Mouse (Mus musculus) yolk sac, embryonic 10.5 days (tissue): ENCODE data around the gene Bnip3.

Source experiments
- DNase-seq: peaks from one replicate; pipeline ENCODE4 v3.0.0-alpha.2; 2017; ENCODE audit warnings: low spot score

Bnip3 gene

DNA sequence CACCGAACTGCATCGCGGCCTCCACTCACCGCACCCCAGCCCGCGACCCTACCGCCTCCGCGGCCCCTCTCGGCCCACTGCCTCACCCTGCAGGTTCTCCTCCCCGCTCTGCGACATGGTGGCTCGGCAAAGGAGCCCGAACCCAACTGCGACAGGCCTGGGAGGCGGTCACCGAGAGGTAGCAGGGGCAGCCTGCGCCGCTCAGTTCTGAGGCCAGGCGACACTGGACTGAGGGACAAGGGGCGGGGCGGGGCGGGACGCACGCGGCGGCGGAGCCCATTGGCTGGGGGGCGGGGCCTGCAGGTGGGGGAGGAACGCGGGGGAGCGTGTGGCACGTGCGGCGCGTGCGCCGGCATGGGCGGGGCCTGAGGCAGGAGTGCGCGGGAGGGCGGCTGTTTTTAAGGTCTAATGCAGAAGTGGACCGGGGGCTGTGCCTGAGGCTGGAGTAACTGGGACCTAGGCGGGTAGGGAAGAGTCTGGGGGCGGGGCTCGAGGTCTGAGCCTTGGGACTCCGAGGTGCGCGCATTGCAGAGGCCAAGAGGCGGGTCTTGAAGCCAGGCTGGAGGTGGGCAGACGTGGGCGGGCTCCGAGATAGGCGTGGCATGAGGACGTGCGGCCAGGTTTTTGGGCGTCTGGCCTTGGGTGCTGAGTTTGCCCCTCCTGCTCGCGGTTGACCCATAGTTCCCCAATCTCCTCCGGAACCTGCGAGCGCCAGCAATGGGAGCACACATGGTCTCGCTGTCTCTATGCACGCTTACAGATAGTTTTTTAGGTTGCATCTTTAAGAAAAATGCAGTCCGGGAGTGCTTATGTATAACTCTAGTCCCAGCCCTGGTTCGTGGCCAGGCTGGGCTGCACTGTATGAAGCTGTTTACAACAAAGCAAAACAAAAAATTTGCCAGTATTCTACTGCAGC is at the start of gene Bnip3:
Gene Bnip3 (minus strand): TSS at position 243 of the 916 bp plus-strand sequence.
- DNase-seq: peak; percentile 98

DNA sequence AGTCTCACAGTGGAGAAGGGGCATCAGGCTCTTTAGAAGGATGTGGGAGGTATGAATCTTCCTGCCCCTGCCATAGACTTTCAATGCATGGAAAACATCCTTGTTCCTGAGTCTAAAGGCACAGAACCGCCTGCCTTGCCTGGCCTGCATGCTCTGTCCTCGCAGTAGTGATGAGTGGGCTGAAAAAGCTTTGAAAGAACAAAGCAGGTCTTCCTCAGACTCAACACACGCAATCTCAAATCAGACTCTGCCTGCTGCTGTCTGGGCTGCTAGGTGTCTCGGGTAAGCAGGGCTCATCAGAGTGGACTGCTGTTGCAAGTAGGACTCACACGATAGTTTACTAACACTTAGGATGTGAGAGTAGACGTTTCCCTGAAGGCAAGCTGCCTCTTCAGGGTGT is 47.8 kb upstream of the Bnip3 start:
- DNase-seq: no peak

DNA sequence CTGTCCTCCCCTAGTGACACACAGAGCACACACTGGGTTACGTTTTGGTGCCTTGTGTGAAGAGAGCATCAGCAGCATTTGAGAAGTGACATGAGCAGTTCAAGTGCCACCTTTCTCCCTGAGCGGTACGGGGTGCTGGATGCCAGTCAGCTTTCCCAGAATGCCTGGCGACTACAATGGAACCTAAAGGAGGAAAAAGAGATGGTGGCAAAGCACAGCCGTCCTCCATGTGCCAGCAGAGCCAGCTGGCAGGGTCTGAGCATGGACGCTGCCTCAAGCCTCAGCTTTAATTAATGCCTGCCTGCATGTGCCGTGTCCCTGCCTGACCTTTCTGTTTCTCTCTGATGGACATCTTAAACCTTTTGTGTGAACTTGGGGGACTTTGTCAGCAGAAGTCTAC is 46.5 kb upstream of the Bnip3 start:
- no peak for DNase-seq

DNA sequence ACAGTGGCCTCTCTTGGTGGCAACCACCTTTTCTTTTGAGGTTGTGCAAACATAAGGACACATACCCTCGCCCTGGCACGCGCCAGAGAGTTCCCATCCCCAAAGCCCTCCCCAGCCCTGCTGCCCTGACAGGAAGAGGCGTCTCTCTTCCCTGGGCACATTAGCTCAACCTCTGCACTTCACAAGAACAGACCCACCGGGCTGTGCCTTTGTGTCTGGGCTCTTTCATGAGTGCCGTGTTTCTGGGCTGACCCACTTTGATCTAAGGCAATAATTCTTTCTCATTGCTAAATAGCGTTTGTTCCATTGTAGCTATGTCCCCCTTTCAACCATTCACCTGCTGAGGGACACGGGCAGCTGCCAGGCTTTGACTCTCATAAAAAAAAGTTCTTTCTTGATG is 39.0 kb upstream of the Bnip3 start:
- no peak for DNase-seq

DNA sequence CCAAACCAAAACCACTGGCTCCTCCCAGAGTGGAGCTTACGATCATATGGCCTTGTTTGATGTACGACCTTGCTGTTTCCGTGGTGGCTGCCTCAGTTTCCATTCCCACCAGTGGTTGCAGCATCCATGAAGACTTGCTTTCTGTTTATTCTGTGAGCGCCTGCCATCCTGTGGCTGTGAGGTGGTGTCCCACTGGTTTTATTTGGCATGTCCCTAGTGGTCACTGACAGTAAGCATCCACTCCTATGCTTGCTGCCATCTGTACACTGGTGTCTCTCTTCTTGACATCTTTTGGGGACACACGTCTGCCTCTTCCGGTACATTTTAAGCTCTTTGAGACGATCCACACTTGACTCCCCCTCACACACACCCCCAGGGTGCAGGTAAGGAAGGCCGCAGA is 38.4 kb upstream of the Bnip3 start:
- no peak for DNase-seq

DNA sequence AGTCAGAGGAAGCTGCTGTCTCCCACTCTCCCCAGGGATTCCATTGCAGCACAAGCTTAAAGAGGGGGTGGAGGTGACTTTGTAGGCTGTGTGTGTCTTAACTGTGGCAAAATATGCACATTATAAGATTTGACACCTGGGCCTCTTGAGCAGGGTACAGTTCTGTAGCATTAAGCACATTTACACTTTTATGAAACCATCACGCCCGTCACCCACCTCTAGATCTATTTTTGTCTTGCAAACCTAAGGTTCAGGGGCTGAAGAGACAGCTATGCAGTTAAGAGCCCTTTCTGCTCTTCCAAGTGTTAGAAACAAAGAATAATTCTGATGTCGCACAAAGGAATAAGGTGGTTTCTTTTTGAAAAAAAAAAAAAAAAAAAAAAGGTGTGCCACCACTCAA is 36.3 kb upstream of the Bnip3 start:
- DNase-seq: no peak

DNA sequence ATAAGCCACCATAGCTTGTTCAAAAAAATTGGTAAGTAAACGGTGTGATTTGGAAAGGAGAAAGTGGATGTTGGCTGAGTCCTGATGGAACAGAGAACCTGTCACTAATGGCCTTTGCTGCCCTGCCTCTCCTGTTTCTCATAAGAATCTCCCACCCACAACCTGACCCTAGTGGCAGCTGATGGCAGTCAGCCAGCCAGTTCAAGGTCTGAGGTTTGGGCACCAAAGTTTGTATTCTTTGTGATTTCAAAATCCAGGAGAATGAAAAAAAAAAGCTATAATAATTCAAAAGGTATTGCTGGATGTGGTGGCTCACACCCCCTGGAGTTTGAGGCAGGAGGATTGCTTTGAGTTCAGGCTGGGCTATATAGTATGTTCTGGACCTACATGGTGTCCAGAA is 33.0 kb upstream of the Bnip3 start:
- DNase-seq: no peak

DNA sequence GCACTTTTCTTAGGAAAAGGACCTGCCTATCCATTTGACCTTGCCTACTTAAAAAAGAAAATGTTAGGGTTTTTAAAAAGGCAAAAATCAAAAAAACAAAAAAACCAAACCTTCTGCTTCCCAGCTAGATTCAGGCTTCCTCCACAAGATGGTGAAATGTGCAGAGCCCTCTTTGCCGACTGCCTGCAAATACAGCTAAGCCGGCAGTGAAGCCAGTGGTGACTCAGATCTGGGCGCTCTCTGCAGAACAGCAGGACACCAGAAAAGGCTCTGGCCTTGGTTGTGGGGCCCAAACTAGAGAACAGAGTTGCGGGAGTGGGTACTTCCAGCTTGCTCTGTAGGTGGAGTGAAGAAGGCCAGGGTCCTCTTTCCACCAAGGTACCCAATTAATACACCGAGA is 32.3 kb upstream of the Bnip3 start:
- DNase-seq: no peak

DNA sequence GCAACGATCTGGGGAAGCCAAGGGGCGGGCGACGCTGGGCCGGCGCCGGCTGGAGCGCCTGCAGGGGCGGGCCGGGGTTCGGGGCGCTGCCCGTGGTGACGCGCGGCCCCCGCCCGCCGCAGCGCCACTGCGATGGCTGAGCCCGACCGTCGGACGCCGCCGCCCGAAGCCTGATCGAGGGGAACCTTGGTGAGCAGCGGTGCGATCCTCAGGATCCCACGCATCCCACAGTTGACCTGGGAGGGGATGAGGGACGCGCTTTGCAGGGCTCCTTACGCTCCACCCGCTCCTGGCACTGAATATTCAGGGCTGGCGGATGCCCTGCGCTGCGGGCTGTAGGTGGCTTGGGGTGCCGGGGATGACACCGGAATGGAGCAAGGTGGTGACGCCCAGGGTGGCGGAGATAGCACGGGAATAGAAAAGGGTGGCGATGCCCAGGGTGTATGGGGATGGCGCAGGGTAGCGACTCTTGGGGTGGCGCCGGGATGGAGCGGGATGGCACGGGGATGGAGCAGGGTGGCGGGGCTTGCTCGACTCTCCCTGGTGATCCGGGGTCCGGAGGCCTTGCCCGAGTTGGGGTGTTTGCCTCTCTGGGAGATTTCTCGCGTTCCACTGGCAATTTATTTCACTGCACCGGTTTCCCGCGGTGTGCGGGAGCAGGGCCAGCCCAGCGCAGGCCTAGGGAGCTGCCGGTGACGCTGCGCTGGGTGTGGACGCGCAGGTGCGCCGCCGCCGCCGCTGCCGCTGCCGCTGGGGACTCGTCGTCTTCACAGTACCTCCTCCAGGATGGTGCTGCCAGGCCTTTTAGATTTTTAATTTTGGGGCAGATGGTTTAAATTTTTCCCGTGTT is 31.5 kb upstream of the Bnip3 start, which contains the start of gene Jakmip3:
Gene Jakmip3 (plus strand): TSS at position 119 of the 850 bp plus-strand sequence.
- no peak for DNase-seq

DNA sequence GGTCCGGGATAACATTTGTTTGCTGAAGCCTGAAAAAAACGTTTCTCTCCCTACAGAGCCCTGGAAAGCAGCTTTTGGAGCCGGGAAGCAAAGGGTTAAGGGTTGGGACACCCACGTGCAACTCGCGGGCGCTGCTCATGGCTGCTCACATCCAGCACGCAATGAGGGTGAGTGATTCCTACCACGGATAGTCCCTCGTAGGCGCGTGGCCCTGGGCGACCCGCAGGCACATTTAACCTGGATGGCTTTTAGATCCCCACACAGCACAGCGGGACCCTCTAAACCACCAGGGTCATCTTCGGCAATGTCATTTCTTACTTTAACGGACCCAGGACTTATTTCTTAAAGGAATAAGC is 30.9 kb upstream of the Bnip3 start:
- DNase-seq: no peak

DNA sequence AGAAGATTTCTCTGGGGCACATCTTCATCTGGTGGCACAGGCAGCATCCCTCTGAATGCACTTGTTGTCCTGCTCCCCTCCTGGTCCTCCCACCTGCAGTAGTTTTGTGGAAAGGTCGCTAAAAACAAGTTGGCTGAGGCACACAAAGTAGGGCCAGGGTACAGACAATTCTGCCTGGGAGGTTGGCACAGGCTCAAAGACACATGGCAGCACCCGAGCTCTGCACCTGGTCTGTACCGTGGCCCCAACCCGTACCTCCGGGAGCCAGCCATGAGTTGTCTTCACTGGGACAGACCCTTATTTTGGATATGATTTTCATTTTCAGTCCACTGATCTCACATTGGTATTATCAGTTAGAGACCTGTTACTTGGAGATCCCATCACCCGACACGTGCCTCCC is 29.7 kb upstream of the Bnip3 start:
- no peak for DNase-seq

DNA sequence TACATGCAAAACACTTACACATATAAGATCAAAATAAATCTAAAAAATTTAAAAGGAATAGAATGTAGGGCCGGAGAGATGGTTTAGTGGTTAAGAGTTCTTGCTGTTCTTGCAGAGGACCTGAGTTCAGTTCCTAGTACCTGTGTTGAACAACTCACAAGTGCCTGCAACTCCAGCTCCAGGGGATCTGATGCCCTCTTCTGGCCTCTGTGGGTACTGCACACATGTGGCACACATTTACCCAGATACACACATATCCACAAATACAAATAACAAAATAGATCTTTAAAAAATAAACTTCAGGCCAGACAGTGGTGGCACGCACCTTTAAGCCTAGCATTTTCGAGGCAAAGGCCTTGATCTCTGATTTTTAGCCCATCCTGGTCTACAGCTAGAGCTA is 25.2 kb upstream of the Bnip3 start:
- DNase-seq: no peak

DNA sequence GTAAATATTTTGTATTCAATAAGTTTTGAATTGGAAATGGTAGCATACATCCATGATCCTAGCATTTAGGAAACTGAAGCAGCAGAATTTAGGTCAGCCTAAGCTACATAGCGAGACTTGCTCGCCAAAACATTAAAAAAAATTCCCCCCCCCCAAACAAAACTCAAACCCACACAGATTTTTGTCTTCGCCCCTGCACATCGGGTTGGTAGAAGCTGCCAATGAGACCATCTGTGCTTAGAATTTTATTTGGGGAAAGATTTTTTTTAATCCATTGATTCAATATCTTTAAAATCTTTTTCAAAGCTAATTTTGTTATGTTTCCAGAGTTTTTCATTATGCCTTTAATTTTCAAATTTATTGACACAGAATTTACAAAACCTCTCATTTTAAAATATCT is 19.1 kb upstream of the Bnip3 start:
- DNase-seq: no peak

DNA sequence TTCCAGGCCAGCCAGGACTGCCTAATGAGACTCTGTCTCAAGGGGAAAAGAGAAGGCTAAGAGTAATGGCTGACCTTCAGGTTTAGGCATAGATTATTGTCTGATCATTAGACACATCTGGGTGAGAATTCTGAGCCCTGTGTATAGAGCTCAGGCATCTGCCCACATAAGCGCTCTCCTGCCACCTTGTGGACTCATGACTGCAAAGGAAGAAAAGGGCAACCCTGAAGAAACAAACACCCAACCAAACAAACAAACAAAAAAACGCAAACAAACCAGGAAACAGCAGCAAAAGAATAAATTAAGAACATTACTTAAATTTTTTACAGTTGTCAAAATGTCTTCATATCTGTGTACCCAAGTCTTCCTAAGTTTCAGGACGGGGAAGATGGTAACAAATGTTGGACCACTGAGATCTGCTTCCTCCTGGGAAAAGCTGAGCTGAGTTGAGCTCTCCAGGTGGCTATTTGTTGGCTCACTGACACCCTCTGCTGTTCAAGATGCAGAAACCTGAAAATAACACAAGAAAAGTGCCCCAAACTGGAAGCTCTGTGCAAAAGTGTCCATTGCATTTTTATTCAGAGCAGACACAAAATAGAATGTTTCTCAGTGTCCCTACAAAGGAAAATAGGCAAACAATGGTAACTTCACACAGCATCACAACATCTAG is 14.6 kb upstream of the Bnip3 start:
- DNase-seq: peak; percentile 51

DNA sequence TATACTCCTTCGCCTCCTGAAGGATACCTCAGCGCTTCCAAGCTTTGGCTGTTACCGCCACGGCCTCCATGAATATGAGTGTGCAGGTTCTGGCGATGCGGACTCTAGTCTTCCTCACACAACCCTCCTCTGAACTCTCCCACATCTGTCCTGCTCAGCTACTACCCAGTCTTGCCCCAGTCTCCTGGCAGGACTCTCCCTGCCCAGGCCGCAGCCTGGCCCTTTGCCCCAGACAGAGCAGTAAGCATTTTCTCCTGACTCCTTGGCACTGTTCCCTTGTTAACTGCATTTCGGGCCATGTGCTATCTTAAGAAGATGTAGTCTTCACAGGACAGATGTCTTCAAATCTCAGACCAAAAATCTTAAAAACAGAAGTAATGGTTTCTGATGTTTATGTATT is 12.3 kb upstream of the Bnip3 start:
- no peak for DNase-seq

DNA sequence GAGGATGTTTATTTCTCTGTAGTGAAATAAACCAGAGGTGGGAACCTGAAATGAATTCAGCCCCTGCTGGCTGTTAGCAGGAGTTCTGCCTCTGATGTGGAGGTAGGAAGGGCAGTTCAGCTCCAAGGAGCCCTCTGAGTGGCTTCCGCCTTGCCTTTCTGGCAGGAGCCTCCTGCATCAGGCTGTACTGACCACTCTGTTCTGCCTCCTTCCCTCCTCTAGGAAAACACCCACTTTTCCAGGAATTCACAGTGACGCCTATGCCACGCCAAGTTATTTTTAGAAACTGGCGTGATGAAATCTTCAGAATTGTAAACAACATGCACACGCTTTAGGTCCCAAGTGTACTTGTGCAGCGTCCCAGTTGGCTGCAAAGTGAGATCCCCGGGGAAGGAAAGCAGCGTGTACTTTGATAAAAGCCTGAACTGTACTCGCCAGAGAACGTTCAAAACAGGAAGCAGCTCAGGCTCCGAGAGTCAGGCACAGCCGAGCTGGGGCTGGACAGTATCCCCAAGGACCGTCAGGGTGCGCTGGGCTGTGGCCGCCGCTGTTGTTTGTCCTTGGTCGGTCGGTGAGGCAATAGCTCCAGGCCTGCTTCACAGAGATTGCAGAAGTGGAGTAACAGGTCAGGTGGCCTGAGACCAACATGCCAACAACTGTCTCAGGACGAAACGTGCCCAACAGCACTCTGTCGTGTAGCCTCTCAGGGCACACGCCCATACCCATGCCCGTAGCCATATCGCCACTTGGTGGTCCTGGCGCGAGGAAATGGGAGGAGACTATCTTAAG is 10.0 kb upstream of the Bnip3 start:
- DNase-seq: peak; percentile 87

DNA sequence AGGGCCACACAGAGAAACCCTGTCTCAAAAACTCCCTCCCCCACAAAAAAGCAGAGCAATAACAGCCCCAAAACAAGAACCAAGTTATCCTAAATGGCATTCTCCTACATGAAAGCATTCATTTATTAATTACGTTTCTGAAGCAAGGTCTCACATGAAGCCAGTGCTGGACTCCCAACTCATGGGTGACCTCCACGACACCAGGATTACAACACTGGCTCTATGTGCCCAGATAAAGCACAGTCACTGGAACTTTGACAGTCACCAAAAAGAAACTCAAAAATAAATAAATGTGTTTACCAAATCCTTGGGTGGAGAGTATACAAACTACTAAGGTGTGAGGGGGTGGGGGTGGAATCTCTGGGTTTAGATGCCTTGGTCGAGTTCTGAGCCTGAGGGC is 4.3 kb upstream of the Bnip3 start:
- DNase-seq: no peak

DNA sequence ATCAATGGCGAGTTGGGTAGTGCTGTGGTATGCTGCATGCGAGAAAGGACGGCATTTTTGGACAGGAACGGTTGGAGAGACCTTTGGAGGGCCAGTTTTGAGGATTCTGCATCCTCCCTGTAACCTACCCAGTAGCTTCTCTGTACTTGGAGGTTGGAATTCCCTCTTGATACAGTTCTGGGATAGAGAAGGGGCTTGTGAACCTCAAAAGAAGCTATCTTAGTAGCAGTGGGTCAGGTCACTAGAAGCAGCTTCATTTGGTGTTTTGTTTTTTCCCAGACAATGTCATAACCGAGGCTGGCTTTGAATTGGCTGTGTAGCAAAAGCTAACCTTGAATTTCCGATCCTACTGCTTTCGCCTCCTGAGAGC is 859 bp upstream of the Bnip3 start:
- DNase-seq: no peak

DNA sequence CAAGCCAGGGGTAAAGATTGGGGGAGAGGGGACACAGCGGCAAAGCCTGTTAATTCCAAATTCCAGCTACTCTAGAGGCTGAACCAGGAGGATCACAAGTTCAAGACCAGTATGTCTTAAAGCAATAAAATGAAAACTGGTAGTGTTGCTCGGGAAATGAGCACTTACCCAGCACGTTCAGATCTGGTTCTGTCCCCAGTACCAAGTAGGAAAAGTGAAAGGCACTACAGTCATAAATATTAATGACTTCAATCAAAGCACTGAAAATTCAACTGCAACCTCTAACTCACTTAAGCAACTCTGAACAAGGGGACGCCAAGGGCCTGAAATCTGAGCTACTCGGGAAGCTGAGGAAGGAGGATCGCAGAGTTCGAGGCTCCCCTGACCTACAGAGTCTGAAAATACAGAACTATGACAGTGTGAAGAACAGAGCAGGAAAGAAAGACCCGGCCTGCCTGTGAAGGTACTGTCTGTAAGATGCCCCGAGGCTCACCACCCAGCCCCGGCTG is 497 bp downstream of the Bnip3 start:
- DNase-seq: no peak

DNA sequence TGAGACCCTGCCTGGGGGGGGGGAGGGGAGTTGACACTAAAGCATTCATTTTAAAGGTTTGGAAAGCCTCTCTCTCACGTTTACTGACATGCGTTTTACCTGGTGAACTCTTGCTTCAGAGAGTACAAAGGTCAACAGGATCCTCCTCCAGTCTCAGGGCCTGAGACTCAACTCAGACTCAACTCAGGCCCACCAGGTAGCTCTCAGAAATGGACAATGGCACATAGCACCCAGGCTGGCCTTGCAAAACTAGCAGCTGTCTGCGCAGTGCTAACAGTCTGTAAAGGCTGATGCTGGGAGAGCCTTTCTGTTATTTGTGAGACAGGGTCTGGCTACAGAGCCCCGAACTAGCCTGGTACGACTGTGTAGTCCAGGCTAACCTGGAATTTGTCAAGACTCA is 1.3 kb downstream of the Bnip3 start:
- peak; percentile 75 for DNase-seq

DNA sequence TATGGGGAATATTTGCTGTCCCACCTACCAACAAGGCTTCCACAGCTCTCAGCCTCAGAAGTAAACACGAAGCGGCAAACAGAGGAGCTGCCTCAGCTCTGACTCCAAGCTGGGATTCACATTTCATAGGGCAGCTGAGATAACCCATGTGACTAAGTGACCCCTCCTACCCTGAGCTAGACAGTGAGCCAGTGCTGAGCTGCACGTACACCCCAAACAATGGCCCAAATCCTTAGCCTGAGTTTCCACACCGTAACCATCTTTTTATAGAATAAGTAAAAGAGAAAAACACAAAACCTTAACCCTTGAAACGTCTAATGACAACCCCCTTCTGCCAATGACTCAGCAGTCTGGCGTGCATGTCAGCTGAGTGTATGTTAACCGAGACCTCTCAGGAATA is 2.3 kb downstream of the Bnip3 start:
- peak; percentile 82 for DNase-seq

DNA sequence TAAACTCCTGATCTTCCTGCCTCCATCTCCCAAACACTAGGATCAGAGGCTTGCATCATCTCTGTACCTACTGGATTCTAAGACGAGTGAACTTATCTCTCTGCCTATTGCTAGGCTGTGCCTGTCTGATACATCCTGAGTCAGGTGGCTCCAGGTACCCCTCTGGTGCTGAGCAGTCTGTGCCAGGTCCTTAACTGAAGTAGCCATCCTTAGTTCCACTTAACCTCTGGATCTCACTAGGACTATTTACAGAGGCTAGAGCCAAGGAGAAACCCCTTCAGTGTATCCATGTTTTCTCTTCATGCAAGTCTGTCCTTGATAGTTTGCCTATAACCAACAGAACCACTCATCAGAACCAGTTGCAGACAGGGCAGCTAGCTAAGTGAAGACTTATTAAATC is 2.9 kb downstream of the Bnip3 start:
- DNase-seq: no peak
